ENCODE assay signal across 13 mouse cellular contexts in genomic region chr4:106262751-106263725, GRCm38 (mm10). TPM values are rescaled to one million over a fixed set of nuclear protein-coding genes. Genes with fewer than 3 reads are reported as not detected.
DNase-seq lines count a peak whose midpoint lies in the region; ATAC-seq lines count a peak whose summit lies in the region.
"Had no signal": no experiment of that assay in that cellular context is flagged by ENCODE, and none has a peak within 500 bp of the region (broad histone marks: within the 10 kb centered on the region; RNA-seq: fewer than 3 reads in every experiment).

No protein-coding gene starts in this region.

- ATAC-seq in liver, embryonic 11.5 days (replicated peaks; ENCODE audit: low FRiP score), result no peak
- no peak for ATAC-seq in liver, embryonic 12.5 days
- ATAC-seq in heart, embryonic 16.5 days (replicated peaks; ENCODE audit: extremely low read depth, insufficient read depth, low FRiP score), result no peak; the same call in 1 of the 2 replicates
- no peak for ATAC-seq in erythroblast, adult 5-6 weeks (replicated peaks; ENCODE audit: low FRiP score, poor library complexity, severe bottlenecking)
- ATAC-seq: Patski had no signal

- H3K9ac ChIP-seq in liver, embryonic 11.5 days (ENCODE audit: low read depth, low read length), result no peak overlapping the region
- H3K9ac ChIP-seq in liver, embryonic 12.5 days, result no peak overlapping the region
- no peak overlapping the region for H3K9ac ChIP-seq in heart, embryonic 16.5 days (ENCODE audit: low read length)
- H3K9ac ChIP-seq: embryonic facial prominence, embryonic 12.5 days; liver, embryonic 15.5 days; neural tube, embryonic 15.5 days had no signal

- H3K4me3 ChIP-seq in heart, embryonic 10.5 days, result no peak overlapping the region
- no peak overlapping the region for H3K4me3 ChIP-seq in liver, embryonic 11.5 days (ENCODE audit: low read depth, low read length)
- no peak overlapping the region for H3K4me3 ChIP-seq in liver, embryonic 12.5 days
- H3K4me3 ChIP-seq in heart, embryonic 16.5 days (ENCODE audit: low read length), result no peak overlapping the region
- H3K4me3 ChIP-seq: embryonic facial prominence, embryonic 12.5 days; liver, embryonic 15.5 days; neural tube, embryonic 15.5 days had no signal

- intact Hi-C loops in heart, postnatal 36 days (cut with DNase I), result no loop called here

- H3K4me1 ChIP-seq in heart, embryonic 10.5 days, result no peaks in the 10 kb centered on the region
- no peaks in the 10 kb centered on the region for H3K4me1 ChIP-seq in liver, embryonic 11.5 days (replicated peaks; ENCODE audit: control insufficient read depth, insufficient read depth, low read length)
- H3K4me1 ChIP-seq in liver, embryonic 12.5 days, result no peaks in the 10 kb centered on the region
- H3K4me1 ChIP-seq in heart, embryonic 16.5 days (ENCODE audit: control insufficient read depth, insufficient read depth, low read length), result peaks cover 16% of the 10 kb centered on the region
- H3K4me1 ChIP-seq: embryonic facial prominence, embryonic 12.5 days; liver, embryonic 15.5 days; neural tube, embryonic 15.5 days had no signal

- no peak overlapping the region for H3K4me2 ChIP-seq in liver, embryonic 11.5 days
- H3K4me2 ChIP-seq in liver, embryonic 12.5 days, result no peak overlapping the region
- 0 out of 2 replicates have a peak overlapping the region, but pooled peaks have one; percentile 8 for H3K4me2 ChIP-seq in heart, embryonic 16.5 days (ENCODE audit: low read depth, low read length)
- H3K4me2 ChIP-seq: embryonic facial prominence, embryonic 12.5 days; liver, embryonic 15.5 days; neural tube, embryonic 15.5 days had no signal

- no peak overlapping the region for H3K27ac ChIP-seq in heart, embryonic 10.5 days
- no peak overlapping the region for H3K27ac ChIP-seq in liver, embryonic 11.5 days (ENCODE audit: low read depth, low read length)
- H3K27ac ChIP-seq in liver, embryonic 12.5 days, result no peak overlapping the region
- peak overlapping the region; percentile 5 for H3K27ac ChIP-seq in heart, embryonic 16.5 days (ENCODE audit: low read length)
- H3K27ac ChIP-seq: embryonic facial prominence, embryonic 12.5 days; liver, embryonic 15.5 days; macrophage; neural tube, embryonic 15.5 days had no signal

- H3K9me3 ChIP-seq in heart, embryonic 10.5 days, result no peaks in the 10 kb centered on the region
- no peaks in the 10 kb centered on the region for H3K9me3 ChIP-seq in liver, embryonic 11.5 days (ENCODE audit: control insufficient read depth, low read length)
- no peaks in the 10 kb centered on the region for H3K9me3 ChIP-seq in liver, embryonic 12.5 days (replicated peaks)
- no peaks in the 10 kb centered on the region for H3K9me3 ChIP-seq in heart, embryonic 16.5 days (replicated peaks; ENCODE audit: control insufficient read depth, low read length)
- H3K9me3 ChIP-seq: embryonic facial prominence, embryonic 12.5 days; liver, embryonic 15.5 days; neural tube, embryonic 15.5 days had no signal

- peak; percentile 62 for DNase-seq in heart, embryonic 10.5 days (ENCODE audit: low spot score)
- no peak for DNase-seq in heart, postnatal 36 days
- peak; percentile 20 for DNase-seq in liver, embryonic 11.5 days (ENCODE audit: low spot score)
- peak; percentile 26 to 72 for DNase-seq in layer of hippocampus, postnatal 14 days (ENCODE audit: low spot score in 2 of 2)
- DNase-seq: adrenal gland, adult 2 months had no signal

- WGBS in heart, embryonic 10.5 days, result 85% methylated on average over 9 of the region's 9 CpGs
- 76% methylated on average over 9 of the region's 9 CpGs for WGBS in liver, embryonic 11.5 days
- WGBS in liver, embryonic 12.5 days (ENCODE audit: insufficient replicate concordance), result 65% methylated on average over 9 of the region's 9 CpGs
- WGBS in heart, embryonic 16.5 days, result 61% methylated on average over 9 of the region's 9 CpGs

- H3K36me3 ChIP-seq in heart, embryonic 10.5 days, result no peaks in the 10 kb centered on the region
- no peaks in the 10 kb centered on the region for H3K36me3 ChIP-seq in liver, embryonic 11.5 days (ENCODE audit: control insufficient read depth, insufficient read depth, low read length)
- no peaks in the 10 kb centered on the region for H3K36me3 ChIP-seq in liver, embryonic 12.5 days
- no peaks in the 10 kb centered on the region for H3K36me3 ChIP-seq in heart, embryonic 16.5 days (ENCODE audit: control insufficient read depth, insufficient read depth)
- H3K36me3 ChIP-seq: embryonic facial prominence, embryonic 12.5 days; liver, embryonic 15.5 days; neural tube, embryonic 15.5 days had no signal

- H3K27me3 ChIP-seq in heart, embryonic 10.5 days (ENCODE audit: insufficient read depth, poor library complexity, severe bottlenecking), result no peaks in the 10 kb centered on the region
- H3K27me3 ChIP-seq in liver, embryonic 11.5 days (replicated peaks; ENCODE audit: control insufficient read depth, insufficient read depth, low read length), result no peaks in the 10 kb centered on the region
- H3K27me3 ChIP-seq in liver, embryonic 12.5 days (replicated peaks), result no peaks in the 10 kb centered on the region; the same call in 1 of the 2 replicates
- H3K27me3 ChIP-seq in heart, embryonic 16.5 days (ENCODE audit: control insufficient read depth, insufficient read depth, low read length), result no peaks in the 10 kb centered on the region
- H3K27me3 ChIP-seq: embryonic facial prominence, embryonic 12.5 days; liver, embryonic 15.5 days; neural tube, embryonic 15.5 days; Patski had no signal

RNA-seq across cellular contexts. Expression of gene Usp24, which starts 53.0 kb away (rescaled TPM):
- polyA plus RNA-seq in heart, embryonic 10.5 days (2016; fragmentation: Nextera tagmentation; extraction: Ambion mirVana), result 6.7 and 8.7 TPM in 2 replicates
- total RNA-seq in heart, postnatal 36 days (2021), result 10 to 100 TPM; 47.6 to 49.5 TPM
- 12.6 and 15.1 TPM in 2 replicates for polyA plus RNA-seq in liver, embryonic 11.5 days (2014; fragmentation: Nextera tagmentation; extraction: Ambion mirVana)
- 13.5 and 13.6 TPM in 2 replicates for polyA plus RNA-seq in liver, embryonic 12.5 days (2016; fragmentation: Nextera tagmentation; extraction: Ambion mirVana)
- polyA plus RNA-seq in heart, embryonic 16.5 days (2015; fragmentation: Nextera tagmentation; extraction: Ambion mirVana), result 5.5 and 7.0 TPM in 2 replicates
- total RNA-seq in layer of hippocampus, postnatal 14 days (2021), result 10 to 100 TPM; 44.1 to 47.7 TPM
- total RNA-seq in erythroblast, adult 5-6 weeks (2015; ENCODE audit: low replicate concordance), result 7.1 and 7.5 TPM in 2 replicates
- 6.8 and 11.8 TPM in 2 replicates for total RNA-seq in erythroblast, adult 5-6 weeks (2017; ENCODE audit: low replicate concordance)

Comparison
In these comparisons a context has a peak if more than half of its experiments do, and no peak if none do; other contexts are left out.
1. DNase-seq: peak in heart, embryonic 10.5 days (single experiment), liver, embryonic 11.5 days (single experiment) and layer of hippocampus, postnatal 14 days (2 of 2); none in heart, postnatal 36 days (0 of 2).